Mouse (Mus musculus) left cerebral cortex, postnatal 10 days (tissue): ENCODE results near the gene Gm8871. TPM values are rescaled to one million over a fixed set of nuclear protein-coding genes. Genes with fewer than 3 reads are reported as not detected.
"Not testable (repeated sequence)": the region's sequence is repeated elsewhere in the genome, so short reads cannot be mapped to it uniquely, and the experiment has no call there.

ENCODE experiments used
- DNase-seq, 2 experiments: peaks; one replicate each; pipeline ENCODE4 v3.0.0; 2021 to 2022; ENCODE audit warnings: low spot score in 2 of 2, mixed read lengths in 1 of 2; ENCODE audit errors: extremely low spot score in 1 of 2
- intact Hi-C: fragments of 180-260 bp; cut with DNase I; formaldehyde crosslinking; loops from one replicate; pipeline ENCODE4 v1.15.1; 2025
- total RNA-seq, 2 experiments: library from RNA; stranded (reverse); gene quantifications; 2 replicates each; pipeline ENCODE4 v1.2.3; 2021

Gm8871 gene
- not detected for total RNA-seq

GRCm38 (mm10) chr5:10947505-10947904, at the start of gene Gm8871, which contains the start of gene Gm8857:
Gene Gm8871 (plus strand): TSS chr5:10947805.
Gene Gm8857 (plus strand): TSS chr5:10947807.
- DNase-seq, intact Hi-C loops: not testable (repeated sequence)

- intact Hi-C loops, DNase-seq: not testable (repeated sequence)
These were observed 5.9 kb downstream of the Gm8871 start for GRCm38 (mm10) chr5:10953512-10953911.

- DNase-seq = peak in 1 of 2 experiments; percentile 13
These were observed 10.5 kb downstream of the Gm8871 start for GRCm38 (mm10) chr5:10958057-10958456.

More at GRCm38 (mm10) chr5:10958057-10958456, 10.5 kb downstream of the Gm8871 start:
- intact Hi-C loops = not testable (repeated sequence)

Other genes with a start within 250 kb of the Gm8871 start
- not detected for gene Gm8857, start within 50 bp of the Gm8871 start, total RNA-seq
- gene Gm8879, start 179.8 kb downstream of the Gm8871 start, total RNA-seq = not detected
- not detected for gene Gm5861, start 235.3 kb downstream of the Gm8871 start, total RNA-seq